Mouse (Mus musculus) midbrain, embryonic 13.5 days (tissue): ENCODE data around the gene Kcnq4. TPM values are rescaled to one million over a fixed set of nuclear protein-coding genes. Genes with fewer than 3 reads are reported as not detected.
A peak's percentile ranks its signal among the peaks of the same experiment; 100 is the strongest.

Source experiments
- ATAC-seq: fragments of 200-750 bp; cut with Nextera tagmentation; 2 replicates; pipeline ENCODE4 v1.8.0; 2017; ENCODE audit warnings: mild to moderate bottlenecking, moderate TSS enrichment, moderate library complexity
- H3K27ac ChIP-seq: fragments of 300-500 bp; sonication (generic); 2 replicates; pipeline ENCODE4 v1.5.1; 2015; ENCODE audit warnings: inconsistent platforms, mild to moderate bottlenecking, moderate library complexity
- H3K27me3 ChIP-seq: fragments of 300-500 bp; sonication (generic); 2 replicates; pipeline ENCODE4 v1.6.1; 2015; ENCODE audit warnings: mild to moderate bottlenecking, inconsistent platforms
- H3K36me3 ChIP-seq: fragments of 300-500 bp; sonication (generic); 2 replicates; pipeline ENCODE4 v1.6.1; 2015; ENCODE audit warnings: mild to moderate bottlenecking, inconsistent platforms
- H3K4me1 ChIP-seq: fragments of 300-500 bp; sonication (generic); replicated peaks from 2 replicates; pipeline ENCODE4 v1.6.1; 2015; ENCODE audit warnings: inconsistent platforms
- H3K4me2 ChIP-seq: fragments of 300-500 bp; sonication (generic); replicated peaks from 2 replicates; pipeline ENCODE4 v1.6.1; 2015; ENCODE audit warnings: moderate library complexity, mild to moderate bottlenecking, inconsistent platforms
- H3K4me3 ChIP-seq: fragments of 300-500 bp; sonication (generic); replicated peaks from 2 replicates; pipeline ENCODE4 v1.5.1; 2015; ENCODE audit warnings: mild to moderate bottlenecking, inconsistent platforms
- H3K9ac ChIP-seq: fragments of 300-500 bp; sonication (generic); replicated peaks from 2 replicates; pipeline ENCODE4 v1.6.1; 2015; ENCODE audit warnings: mild to moderate bottlenecking, inconsistent platforms
- H3K9me3 ChIP-seq: fragments of 300-500 bp; sonication (generic); 2 replicates; pipeline ENCODE4 v1.6.1; 2016; ENCODE audit warnings: mild to moderate bottlenecking, inconsistent platforms
- WGBS: fragments of 180-500 bp; shearing (Covaris S2); methylation state at CpG from one replicate; pipeline ENCODE4 v1.1.7; 2015; 5-methylcytosine and 5-hydroxymethylcytosine counted together
- polyA plus RNA-seq: library from polyadenylated mRNA; unstranded; fragments of >200 nt; fragmentation: Nextera tagmentation; extraction: Ambion mirVana; gene quantifications from 2 replicates; pipeline ENCODE4 v1.2.1, GENCODE M21; 2015

Gene Kcnq4
- polyA plus RNA-seq, 1 experiment from 2014 or later: 3.9 TPM

GRCm38 (mm10) chr4:120719152-120719551, 29.3 kb downstream of the Kcnq4 start:
- H3K4me3 ChIP-seq: no peak overlapping the region
- no peaks in the 10 kb centered on the region for H3K36me3 ChIP-seq
- peaks cover 17% of the 10 kb centered on the region for H3K4me1 ChIP-seq
- H3K27me3 ChIP-seq: peaks cover 25% of the 10 kb centered on the region
- no peaks in the 10 kb centered on the region for H3K9me3 ChIP-seq
- no peak overlapping the region for H3K27ac ChIP-seq
- 58% methylated on average over 5 of the region's 5 CpGs for WGBS
- no peak overlapping the region for H3K9ac ChIP-seq
- ATAC-seq: no peak
- H3K4me2 ChIP-seq: no peak overlapping the region

- peaks cover 25% of the 10 kb centered on the region for H3K27me3 ChIP-seq
- H3K36me3 ChIP-seq: no peaks in the 10 kb centered on the region
- no peak overlapping the region for H3K27ac ChIP-seq
- ATAC-seq: no peak
- H3K9ac ChIP-seq: no peak overlapping the region
- peaks cover 25% of the 10 kb centered on the region for H3K4me1 ChIP-seq
- no peak overlapping the region for H3K4me3 ChIP-seq
- no peaks in the 10 kb centered on the region for H3K9me3 ChIP-seq
- H3K4me2 ChIP-seq: no peak overlapping the region
- 71% methylated on average over 8 of the region's 8 CpGs for WGBS
Observed at GRCm38 (mm10) chr4:120717591-120717990, 30.8 kb downstream of the Kcnq4 start.

DNA sequence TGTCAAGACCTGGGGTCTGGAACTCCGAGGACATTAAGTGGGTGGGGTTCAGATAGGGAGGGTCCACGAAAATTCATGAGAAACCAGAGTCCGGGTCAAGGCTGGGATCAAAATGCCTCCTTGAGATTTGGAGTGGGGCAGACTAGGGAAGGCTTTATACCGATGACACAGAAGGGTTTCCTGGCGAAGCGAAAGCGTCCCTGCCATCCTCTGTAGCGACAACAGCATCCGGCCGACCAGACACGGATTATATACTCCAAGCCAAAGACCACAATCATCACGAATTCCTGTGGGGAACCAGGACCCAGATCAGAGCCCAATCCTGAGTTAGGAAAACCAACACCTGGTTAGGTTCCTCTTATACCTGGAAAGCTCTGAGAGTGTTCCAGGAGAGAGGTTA, 31.6 kb downstream of the Kcnq4 start:
- H3K9ac ChIP-seq: no peak overlapping the region

GRCm38 (mm10) chr4:120716141-120716571, 32.3 kb downstream of the Kcnq4 start:
- H3K9ac ChIP-seq: no peak overlapping the region; the same call in 1 of the 2 replicates
- 3% methylated on average over 12 of the region's 12 CpGs for WGBS
- peak overlapping the region; percentile 56 for H3K4me2 ChIP-seq

More for the DNA sequence above, 31.6 kb downstream of the Kcnq4 start:
- Histone ChIP-seq H3K4me2 (peak overlapping the region; percentile 56), H3K4me3 (peak overlapping the region; percentile 40), H3K9me3 (no peaks in the 10 kb centered on the region), H3K36me3 (no peaks in the 10 kb centered on the region), H3K27me3 (peaks cover 29% of the 10 kb centered on the region), H3K4me1 (peaks cover 31% of the 10 kb centered on the region), H3K27ac (no peak overlapping the region)
- WGBS: 25% methylated on average over 12 of the region's 12 CpGs
- ATAC-seq: peak; percentile 1; the same call in 1 of the 2 replicates

DNA sequence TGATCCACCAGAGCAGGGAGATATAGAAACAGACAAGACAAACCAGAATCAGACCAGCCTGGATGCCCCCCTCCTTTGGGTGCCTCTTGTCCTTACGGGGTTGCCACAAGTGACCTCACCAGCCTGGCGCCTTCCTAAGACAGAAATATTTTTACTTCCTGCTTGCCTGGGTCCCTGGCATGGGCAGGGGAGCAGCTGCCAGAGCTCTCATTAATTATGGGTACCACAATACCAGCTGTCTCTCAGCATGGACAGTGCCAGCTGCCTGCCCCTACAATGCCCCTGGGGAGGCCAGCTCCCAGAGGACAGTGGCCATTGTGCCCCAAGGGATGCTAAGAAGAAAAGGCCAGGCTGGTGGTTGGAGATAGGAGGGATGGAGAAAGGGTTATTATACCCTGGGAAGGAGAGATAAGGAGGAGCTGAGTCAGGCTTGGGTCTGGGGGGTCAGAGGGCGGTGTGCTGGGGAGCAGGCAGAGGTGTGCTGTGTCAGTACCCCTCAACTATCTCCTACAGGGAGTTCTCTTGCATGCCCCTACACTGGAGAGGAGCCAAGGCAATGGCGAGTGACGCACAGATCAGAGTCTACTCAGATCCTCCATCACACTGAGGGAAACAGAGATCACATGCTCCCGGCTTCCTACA, 34.4 kb downstream of the Kcnq4 start:
- Histone ChIP-seq H3K4me2 (no peak overlapping the region), H3K4me3 (no peak overlapping the region), H3K9ac (no peak overlapping the region), H3K27me3 (peaks cover 29% of the 10 kb centered on the region), H3K4me1 (peaks cover 31% of the 10 kb centered on the region), H3K36me3 (no peaks in the 10 kb centered on the region), H3K27ac (no peak overlapping the region), H3K9me3 (no peaks in the 10 kb centered on the region)
- 79% methylated on average over 6 of the region's 6 CpGs for whole genome bisulfite sequencing
- ATAC-seq: no peak

More at GRCm38 (mm10) chr4:120716141-120716571, 32.3 kb downstream of the Kcnq4 start:
- Histone ChIP-seq H3K27me3 (peaks cover 29% of the 10 kb centered on the region), H3K36me3 (no peaks in the 10 kb centered on the region), H3K9me3 (no peaks in the 10 kb centered on the region), H3K27ac (no peak overlapping the region), H3K4me1 (peaks cover 31% of the 10 kb centered on the region), H3K4me3 (peak overlapping the region; percentile 40)
- peak; percentile 75 for ATAC-seq

DNA sequence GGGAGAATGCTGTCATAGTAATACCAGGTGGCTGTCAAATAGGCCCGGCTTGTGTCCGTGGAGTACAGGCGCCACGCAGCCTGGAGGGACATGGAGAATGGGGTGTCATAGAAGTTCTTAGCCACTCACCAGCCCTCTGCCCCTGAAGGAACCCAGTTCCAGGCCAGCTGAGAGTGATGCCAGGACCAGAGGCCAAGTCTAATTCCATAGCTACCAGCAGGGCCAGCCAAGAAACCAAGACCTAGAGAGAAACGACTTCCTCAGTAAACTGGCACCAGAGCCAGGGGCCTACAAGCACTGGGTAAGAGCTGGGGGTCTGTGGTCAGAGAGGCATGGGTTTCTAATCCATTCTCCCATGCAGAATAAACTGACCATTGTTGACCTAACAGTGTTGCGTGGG, 35.4 kb downstream of the Kcnq4 start:
- no peaks in the 10 kb centered on the region for H3K36me3 ChIP-seq
- H3K4me2 ChIP-seq: no peak overlapping the region
- H3K27me3 ChIP-seq: peaks cover 29% of the 10 kb centered on the region
- no peak overlapping the region for H3K9ac ChIP-seq
- H3K27ac ChIP-seq: no peak overlapping the region
- no peak overlapping the region for H3K4me3 ChIP-seq
- peaks cover 34% of the 10 kb centered on the region for H3K4me1 ChIP-seq
- ATAC-seq: no peak
- 93% methylated on average over 6 of the region's 6 CpGs for WGBS
- H3K9me3 ChIP-seq: no peaks in the 10 kb centered on the region

DNA sequence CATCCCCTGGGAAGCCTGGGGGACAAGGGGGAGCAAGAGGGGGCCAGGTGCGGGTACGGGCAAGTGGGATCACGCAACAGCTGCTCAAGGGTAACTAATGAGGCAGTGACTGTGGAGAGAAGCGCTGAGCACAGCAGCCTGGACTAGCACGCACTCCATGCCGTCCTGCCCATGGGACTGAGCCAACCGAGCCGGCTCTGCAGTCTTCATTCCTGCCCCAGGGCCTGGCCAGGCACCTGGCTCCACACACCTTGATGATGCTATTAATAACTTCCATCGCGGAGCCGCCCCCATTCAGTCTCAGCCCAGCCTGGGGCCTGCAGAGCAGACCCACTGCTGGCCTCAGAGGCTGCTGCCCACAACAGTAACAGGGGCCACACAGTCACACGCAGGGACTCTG, 36.2 kb downstream of the Kcnq4 start:
- WGBS: 74% methylated on average over 12 of the region's 12 CpGs
- no peak for ATAC-seq
- H3K9ac ChIP-seq: no peak overlapping the region

DNA sequence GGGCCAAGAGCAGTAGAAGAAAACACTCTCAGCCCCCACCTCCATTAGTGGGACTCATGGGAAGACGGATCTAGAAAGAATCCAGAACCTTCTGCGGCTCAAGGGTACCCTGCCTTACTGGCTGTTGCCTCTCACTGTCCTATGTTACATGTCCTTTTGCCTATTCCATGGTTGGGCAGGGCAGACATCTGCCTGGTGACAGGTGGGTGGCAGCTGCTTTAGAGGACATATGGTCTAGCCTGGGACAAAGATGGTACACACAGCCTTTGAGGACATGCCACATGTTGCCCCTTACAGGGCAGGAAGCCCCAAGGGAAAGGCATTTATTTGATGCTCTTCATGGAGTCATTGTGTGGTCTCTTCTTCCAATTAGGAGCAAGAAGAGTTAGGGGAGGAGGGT, 45.9 kb downstream of the Kcnq4 start:
- Histone ChIP-seq H3K9ac (no peak overlapping the region), H3K4me1 (0 out of 2 replicates have a peak, but pooled peaks cover 4% of the 10 kb centered on the region), H3K4me2 (no peak overlapping the region), H3K27ac (no peak overlapping the region), H3K27me3 (peaks cover 31% of the 10 kb centered on the region), H3K36me3 (peaks cover 2% of the 10 kb centered on the region; the same call in 1 of the 2 replicates), H3K9me3 (no peaks in the 10 kb centered on the region), H3K4me3 (no peak overlapping the region)
- WGBS: 96% methylated on average over 2 of the region's 2 CpGs
- ATAC-seq: no peak

More for the DNA sequence above, 36.2 kb downstream of the Kcnq4 start:
- H3K4me2 ChIP-seq: no peak overlapping the region
- peaks cover 24% of the 10 kb centered on the region for H3K27me3 ChIP-seq
- H3K36me3 ChIP-seq: no peaks in the 10 kb centered on the region
- H3K4me3 ChIP-seq: no peak overlapping the region
- no peak overlapping the region for H3K27ac ChIP-seq
- no peaks in the 10 kb centered on the region for H3K9me3 ChIP-seq
- peaks cover 37% of the 10 kb centered on the region for H3K4me1 ChIP-seq

DNA sequence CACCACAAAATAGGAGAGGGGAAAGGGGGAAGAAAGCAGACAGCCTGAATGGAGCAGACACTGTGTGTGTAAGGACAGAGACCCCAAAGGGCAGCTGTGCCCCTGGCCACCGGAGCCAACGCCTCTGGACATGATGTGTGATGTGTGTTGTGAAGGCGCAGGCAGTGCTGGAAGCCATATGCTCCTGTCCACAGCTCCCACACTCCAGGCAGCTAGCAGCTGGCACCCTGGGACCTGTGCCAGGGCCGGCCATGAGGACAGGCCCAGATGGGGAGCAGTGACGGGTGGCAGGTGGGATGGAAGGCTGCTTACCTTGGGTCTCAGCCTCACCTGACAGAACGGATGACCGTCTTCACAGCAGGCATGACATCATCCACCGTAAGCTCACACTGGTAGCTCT, 46.4 kb downstream of the Kcnq4 start:
- peaks cover 36% of the 10 kb centered on the region for H3K27me3 ChIP-seq
- H3K4me2 ChIP-seq: no peak overlapping the region
- no peak for ATAC-seq
- H3K4me1 ChIP-seq: 0 out of 2 replicates have a peak, but pooled peaks cover 4% of the 10 kb centered on the region
- no peak overlapping the region for H3K27ac ChIP-seq
- H3K4me3 ChIP-seq: no peak overlapping the region
- 87% methylated on average over 8 of the region's 8 CpGs for WGBS
- H3K36me3 ChIP-seq: peaks cover 2% of the 10 kb centered on the region; the same call in 1 of the 2 replicates
- no peaks in the 10 kb centered on the region for H3K9me3 ChIP-seq
- no peak overlapping the region for H3K9ac ChIP-seq

DNA sequence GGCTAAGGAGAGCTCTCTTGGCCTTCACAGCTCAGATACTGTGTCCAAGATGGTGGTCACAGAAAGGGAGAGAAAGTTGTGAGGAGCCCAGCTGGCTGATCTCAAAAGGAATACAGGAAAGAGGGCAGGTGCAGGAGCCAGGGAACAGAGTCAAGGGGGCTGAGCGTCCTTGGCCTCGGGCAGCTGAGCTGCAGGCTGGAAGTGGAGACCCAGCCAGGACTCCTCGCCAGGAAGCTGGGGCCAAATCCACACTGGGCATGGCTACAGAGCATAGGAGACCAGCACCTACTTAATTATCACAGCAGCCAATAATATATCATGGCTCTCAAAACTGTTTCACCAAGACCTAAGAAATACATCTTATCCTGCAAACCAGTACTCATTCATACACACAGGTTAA, 47.2 kb downstream of the Kcnq4 start:
- Histone ChIP-seq H3K27ac (no peak overlapping the region), H3K36me3 (peaks cover 2% of the 10 kb centered on the region; the same call in 1 of the 2 replicates), H3K9me3 (no peaks in the 10 kb centered on the region), H3K4me1 (0 out of 2 replicates have a peak, but pooled peaks cover 4% of the 10 kb centered on the region), H3K27me3 (peaks cover 40% of the 10 kb centered on the region), H3K4me2 (no peak overlapping the region), H3K9ac (no peak overlapping the region), H3K4me3 (no peak overlapping the region)
- ATAC-seq: no peak
- 95% methylated on average over 3 of the region's 3 CpGs for WGBS

DNA sequence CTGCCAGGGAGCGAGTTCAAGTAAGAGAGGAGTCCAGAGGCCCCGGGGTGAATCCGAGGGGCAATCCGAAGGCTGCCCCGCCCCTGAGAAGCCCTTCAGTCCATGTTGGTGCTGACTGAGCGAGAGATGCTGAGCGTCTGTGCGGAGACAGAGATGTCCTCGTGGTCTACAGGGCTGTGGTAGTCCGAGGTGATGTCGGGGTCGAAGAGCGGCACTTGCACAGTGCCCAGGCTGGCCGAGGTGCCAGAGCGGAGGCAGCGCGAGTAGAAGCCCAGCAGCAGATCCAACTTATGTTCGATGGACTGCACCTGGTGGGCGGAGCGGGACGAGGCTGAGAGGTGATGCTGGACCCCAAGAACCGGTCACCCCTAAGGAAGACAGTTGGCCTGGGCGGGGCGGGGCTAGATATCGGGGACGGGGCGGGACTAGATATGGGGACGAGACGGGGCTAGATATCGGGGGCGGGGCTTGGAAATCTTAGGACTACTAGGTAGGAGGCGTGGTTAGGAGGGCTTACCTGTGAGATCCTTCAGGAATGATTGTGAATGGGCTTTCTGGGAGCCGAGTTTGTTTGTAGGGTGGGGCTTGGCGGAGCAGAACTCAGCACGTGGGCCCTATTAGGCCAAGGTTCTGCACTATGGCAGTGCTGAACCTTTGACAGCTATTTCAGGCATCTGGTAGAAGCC, 50.5 kb downstream of the Kcnq4 start:
- 18% methylated on average over 35 of the region's 35 CpGs for WGBS
- Histone ChIP-seq H3K9ac (no peak overlapping the region), H3K9me3 (no peaks in the 10 kb centered on the region), H3K36me3 (peaks cover 2% of the 10 kb centered on the region; the same call in 1 of the 2 replicates), H3K4me1 (0 out of 2 replicates have a peak, but pooled peaks cover 4% of the 10 kb centered on the region), H3K27ac (no peak overlapping the region), H3K4me3 (no peak overlapping the region), H3K27me3 (peaks cover 43% of the 10 kb centered on the region), H3K4me2 (peak overlapping the region; percentile 34)
- ATAC-seq: peak; percentile 58

DNA sequence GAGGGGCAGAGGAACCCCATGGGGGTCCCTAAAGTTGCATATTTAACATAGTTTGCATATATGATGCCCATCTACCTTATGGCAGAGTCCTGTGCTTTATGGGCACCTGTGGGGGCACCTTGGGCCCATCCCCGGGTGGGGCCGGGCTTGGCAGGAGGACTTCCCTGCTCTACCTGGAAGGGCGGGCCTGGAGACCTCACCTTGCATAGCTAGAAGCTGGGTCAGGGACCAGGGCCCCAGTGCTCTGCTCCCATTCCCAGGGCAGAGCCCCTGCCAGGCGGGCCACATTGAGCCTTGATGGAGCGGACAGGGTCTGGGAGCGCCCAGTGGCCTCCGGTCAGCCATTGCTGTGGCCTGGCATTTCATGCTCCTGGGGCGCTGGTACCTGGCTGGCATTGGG, 51.1 kb downstream of the Kcnq4 start:
- no peak overlapping the region for H3K4me2 ChIP-seq
- no peak overlapping the region for H3K27ac ChIP-seq
- peaks cover 43% of the 10 kb centered on the region for H3K27me3 ChIP-seq
- peak; percentile 56 for ATAC-seq
- H3K4me1 ChIP-seq: 0 out of 2 replicates have a peak, but pooled peaks cover 4% of the 10 kb centered on the region
- peaks cover 2% of the 10 kb centered on the region; the same call in 1 of the 2 replicates for H3K36me3 ChIP-seq
- H3K4me3 ChIP-seq: no peak overlapping the region
- WGBS: 86% methylated on average over 8 of the region's 8 CpGs
- no peak overlapping the region for H3K9ac ChIP-seq
- no peaks in the 10 kb centered on the region for H3K9me3 ChIP-seq
